Mouse (Mus musculus): ENCODE results near the gene Casc3.

Casc3 gene

DNA sequence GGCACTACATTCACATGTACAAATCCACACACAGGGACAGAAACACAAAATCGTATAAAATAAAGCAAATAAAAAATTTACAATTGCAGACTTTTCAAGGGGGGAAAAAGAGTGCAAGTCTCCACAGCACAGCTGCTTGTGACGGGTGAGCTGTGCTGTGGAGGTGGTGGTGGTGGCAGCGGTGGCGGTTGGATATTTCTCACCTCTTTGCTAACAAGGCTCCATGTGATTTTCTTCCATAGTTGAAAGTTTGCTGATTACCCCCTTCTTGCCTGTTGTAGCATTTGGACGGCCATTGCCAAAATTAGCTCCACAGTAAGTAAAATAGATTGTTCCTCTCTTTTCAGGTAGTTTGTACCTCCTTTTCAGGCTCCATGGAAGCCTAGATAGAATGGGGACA lies at the start of gene Casc3:
Casc3 (plus strand) TSS at position 301 of the 400 bp plus-strand sequence.
- DNase-seq = no peak

- DNase-seq = peak; percentile 72
These were observed 48.9 kb upstream of the Casc3 start for GRCm38 (mm10) chr11:98755726-98756380.

- peak; percentile 60 for DNase-seq
These were observed 48.0 kb upstream of the Casc3 start for GRCm38 (mm10) chr11:98756711-98757110.

GRCm38 (mm10) chr11:98761939-98762338 lies 42.8 kb upstream of the Casc3 start:
- no peak for DNase-seq

DNA sequence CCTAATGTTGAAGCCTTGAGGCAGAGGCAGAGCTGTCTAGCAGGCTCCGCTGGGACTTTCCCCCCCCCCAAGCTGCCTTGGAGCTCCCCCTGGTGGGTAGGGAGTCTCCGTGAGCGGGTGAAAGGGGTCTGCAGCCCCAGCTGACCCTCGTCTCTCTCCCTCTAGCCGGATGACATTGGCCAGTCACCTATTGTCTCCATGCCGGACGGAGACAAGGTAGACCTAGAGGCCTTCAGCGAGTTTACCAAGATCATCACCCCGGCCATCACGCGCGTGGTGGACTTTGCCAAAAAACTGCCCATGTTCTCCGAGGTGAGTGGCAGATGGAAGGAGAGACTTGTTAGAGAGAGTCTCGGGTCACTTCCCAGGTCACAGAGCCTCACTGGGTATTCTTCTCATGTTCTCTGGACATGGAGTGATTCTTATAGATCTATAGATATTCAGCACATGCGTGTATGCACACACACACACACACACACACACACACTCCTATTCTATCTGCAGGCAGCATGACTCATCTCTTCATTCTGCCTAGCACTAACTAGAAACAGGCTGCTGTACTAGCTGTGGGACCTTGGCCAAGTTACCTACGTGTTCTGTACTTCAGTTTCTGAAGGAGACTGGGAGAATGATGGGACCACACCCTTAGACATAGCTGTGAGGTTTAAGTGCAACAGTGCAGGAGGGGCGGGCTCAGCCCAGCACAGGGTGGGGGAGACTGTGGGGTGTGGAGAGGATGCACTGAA lies 41.8 kb upstream of the Casc3 start:
- no peak for DNase-seq

GRCm38 (mm10) chr11:98763502-98763861 lies 41.2 kb upstream of the Casc3 start:
- no peak for DNase-seq

- no peak for DNase-seq
These were observed 40.6 kb upstream of the Casc3 start for GRCm38 (mm10) chr11:98764091-98764490.

GRCm38 (mm10) chr11:98764746-98765145 lies 40.0 kb upstream of the Casc3 start:
- no peak for DNase-seq

DNA sequence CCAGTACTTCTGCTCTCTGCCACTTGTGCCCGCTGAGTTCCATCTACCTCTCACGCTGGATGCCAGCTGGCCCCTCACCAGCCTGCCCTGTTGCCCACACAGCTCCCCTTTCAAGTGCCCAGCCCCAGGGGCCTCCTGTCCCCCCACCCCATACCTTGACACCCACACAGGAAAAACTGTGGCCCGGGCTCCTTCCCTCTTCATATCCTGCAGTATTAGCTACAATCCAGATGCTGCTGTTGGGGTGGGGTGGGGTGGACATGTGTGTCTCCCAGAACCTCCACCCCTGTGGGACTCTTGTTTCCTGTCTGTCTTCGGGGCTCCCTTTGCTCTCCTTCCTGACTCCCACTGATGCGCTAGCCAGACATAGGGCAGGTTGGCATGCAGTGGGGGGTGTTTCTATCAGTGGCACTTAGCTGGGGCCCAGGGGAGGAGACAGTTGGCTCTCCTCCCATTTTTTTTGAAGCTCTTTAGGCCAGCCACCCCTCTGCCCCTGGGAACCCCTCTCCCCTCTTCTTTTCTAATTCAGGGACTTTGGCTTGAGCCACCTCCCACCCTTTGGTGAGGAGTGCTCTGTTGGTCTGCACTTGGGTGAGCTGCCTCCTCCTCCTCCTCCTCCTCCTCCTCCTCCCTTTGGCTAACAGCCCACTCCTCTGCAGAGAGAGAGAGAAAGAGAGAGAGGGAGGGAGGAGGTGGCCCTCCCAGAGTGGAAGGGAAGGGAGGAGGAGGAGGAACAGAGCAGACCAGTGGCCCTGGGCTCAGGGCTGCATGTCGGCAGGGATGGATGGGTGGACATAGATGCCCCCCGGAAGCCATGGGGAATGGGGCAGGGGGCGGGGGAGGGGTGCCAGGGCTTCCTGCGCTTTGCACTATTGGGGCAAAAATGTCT lies 39.0 kb upstream of the Casc3 start:
- peak; percentile 66 for DNase-seq

- peak; percentile 58 for DNase-seq
These were observed 38.4 kb upstream of the Casc3 start for GRCm38 (mm10) chr11:98766346-98766745.

DNA sequence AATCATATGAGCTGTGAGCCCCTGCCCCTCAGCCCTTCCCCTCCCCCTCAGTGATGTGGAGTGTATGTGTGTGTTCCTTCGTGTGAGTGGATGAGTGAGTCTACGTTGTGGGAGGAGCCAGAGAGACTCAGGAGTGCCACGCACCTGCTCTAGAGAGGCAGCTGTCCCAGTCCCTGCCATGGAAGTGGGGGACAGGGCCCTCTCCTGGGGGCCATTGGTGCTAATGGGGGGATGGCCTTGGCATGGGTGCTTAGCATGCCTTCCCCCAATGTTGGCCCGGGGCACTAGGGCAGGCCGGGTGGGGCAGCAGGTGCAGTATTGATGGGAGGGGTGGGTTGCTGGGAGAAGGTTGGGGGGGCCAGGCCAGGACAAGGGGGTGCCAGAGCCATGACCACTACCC lies 37.9 kb upstream of the Casc3 start:
- DNase-seq = peak; percentile 70

DNA sequence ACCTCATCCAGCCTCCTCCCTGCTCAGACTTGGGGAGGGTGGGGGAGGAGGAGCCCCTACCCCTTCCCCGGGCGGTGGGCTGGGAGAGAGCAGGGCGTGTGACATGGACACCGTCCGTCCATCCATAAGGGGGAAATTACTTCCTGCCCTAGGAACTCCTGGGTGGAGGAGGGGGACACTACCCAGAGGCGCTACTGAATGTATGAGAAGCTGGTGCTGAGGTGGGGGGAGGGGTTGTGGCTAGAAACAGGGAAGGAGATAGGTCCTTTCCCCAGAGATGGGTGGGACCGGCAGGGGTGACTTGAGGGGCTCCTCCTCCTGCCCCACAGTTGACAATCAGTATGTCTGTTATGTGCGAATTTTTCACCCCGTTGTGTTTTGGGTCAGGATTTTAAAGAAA lies 37.4 kb upstream of the Casc3 start:
- DNase-seq = peak; percentile 75

DNA sequence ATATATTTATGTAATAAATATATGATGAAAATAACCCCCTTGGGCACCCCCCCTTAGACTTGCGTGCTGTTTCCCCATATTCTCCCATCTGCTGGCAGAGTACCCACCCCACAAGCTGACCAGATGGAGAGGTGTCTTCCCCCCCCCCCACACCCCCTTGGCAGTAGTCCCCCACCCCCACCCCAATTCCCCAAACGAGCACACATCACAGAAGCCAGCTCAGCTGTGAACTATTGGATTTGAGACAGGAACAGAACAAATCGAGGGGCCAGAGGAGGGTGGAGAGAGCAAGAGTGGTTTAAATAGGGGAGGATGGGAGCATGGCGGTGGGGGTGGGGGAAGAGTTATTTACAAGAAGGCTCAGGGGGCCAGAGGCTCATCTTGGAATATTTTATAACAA lies 37.0 kb upstream of the Casc3 start:
- no peak for DNase-seq

GRCm38 (mm10) chr11:98768127-98769006 lies 36.3 kb upstream of the Casc3 start:
- DNase-seq = peak; percentile 65

GRCm38 (mm10) chr11:98769007-98769954 lies 35.4 kb upstream of the Casc3 start:
- peak; percentile 64 for DNase-seq

DNA sequence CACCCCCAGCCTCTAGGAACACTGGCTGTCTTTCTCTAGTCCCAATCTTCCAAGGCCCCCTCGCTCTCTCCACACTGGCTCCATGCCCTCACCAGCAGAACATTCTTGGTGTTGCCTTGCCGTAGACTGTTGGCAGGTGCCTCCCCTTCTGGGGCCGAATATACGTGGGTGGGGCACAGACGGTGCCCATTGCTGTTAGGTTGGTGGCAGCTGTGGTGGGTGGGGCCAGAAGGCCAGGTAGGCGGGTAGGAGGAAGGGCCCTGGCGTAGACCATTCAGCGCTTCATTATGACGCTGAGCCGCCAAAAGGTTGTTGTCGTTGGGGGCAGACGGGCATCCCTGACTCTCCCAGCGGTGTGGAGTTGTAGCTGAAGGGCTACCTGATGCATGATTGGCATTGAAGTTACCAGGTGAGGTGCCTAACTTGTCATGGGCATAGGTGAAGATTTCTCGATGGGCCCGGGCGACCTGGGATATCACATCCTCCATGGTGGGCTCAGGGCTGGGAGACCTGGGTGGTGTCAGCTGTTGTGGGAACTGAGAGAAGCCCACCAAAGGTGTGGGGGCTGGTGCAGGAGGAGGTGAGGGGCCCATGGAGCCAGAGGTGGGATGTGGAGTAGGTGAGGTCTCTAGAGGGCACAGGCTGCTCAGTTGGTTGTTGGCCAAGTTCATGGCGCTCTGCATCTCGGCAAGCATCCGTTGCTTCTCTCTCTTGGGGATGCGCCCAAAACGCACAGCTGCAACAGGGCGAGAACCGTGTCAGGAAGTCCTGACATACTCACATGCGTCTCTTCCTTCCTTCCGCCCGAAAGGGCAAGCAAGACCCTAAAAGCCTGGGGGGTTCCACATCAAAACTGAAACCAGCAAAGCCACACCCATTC lies 34.4 kb upstream of the Casc3 start:
- DNase-seq = peak; percentile 78

DNA sequence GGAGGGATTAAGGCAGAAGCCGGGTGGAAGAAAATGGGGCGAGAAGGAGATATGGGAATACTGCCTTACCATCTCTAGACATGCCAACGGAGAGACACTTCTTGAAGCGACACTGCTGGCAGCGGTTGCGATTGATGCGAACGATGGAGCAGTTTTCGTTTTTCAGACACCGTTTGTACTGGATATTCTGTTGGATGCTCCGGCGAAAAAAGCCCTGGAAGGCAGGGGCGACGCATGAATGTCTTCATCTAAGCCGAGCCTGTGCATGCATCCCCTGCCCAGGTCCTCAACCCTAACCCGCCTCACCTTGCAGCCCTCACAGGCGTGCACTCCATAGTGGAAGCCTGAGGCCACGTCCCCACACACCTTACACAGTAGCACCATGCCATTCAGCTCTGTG lies 33.6 kb upstream of the Casc3 start:
- no peak for DNase-seq

DNA sequence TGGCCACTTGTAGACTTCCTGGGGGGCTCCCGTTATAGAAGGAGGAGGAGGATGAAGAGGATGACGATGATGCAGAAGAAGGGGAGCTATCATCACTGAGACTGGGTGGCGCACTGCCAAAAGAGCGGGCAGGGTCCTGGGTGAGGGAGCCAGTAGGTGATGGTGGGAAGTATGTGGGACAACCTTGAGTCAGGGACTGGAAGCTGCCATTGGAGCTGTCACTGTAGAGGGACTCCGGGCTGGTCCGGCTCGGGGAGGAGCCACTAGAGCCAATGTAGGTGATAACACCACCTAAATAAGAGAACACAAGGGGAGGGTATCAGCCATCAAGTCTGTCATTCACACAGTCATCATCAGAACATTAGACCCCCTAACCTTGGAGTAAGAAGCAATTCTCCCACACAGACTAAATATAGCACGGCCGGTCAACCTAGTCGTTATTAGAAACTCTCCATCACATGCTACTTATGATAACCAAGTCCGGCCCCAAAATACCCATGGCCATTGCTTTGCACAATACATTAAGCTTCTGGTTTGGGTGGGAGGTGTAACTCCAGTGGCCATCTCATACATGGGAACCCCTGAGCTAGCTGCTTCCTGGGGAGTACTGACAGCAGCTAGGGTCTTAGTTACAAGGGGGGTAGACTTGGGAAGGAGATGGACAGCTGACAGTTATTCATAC lies 32.7 kb upstream of the Casc3 start:
- DNase-seq = peak; percentile 81

- DNase-seq = peak; percentile 84
These were observed 32.0 kb upstream of the Casc3 start for GRCm38 (mm10) chr11:98772667-98773171.

Data from cerebellum, adult 9-11 months (tissue).